Mouse (Mus musculus) heart, embryonic 13.5 days (tissue): ENCODE results near the gene Zfp719. TPM values are rescaled to one million over a fixed set of nuclear protein-coding genes. Genes with fewer than 3 reads are reported as not detected.

Source experiments
- polyA plus RNA-seq: library from polyadenylated mRNA; unstranded; fragments of >200 nt; fragmentation: Nextera tagmentation; extraction: Ambion mirVana; gene quantifications from 2 replicates; pipeline ENCODE4 v1.2.1, GENCODE M21; 2015

The Zfp719 gene
- polyA plus RNA-seq, 1 experiment from 2014 or later, result 7.0 TPM

Other genes with a start within 250 kb of the Zfp719 start
- gene Siglecf, start 228.3 kb upstream of the Zfp719 start, polyA plus RNA-seq, result 0.17 TPM in 1 of 2 replicates, not detected in the other
- 0.08 and 0.19 TPM in 2 replicates for gene Siglecg, start 171.4 kb upstream of the Zfp719 start, polyA plus RNA-seq
- gene Lim2, start 151.9 kb upstream of the Zfp719 start, polyA plus RNA-seq, result 0.34 TPM in 1 of 2 replicates, not detected in the other
- gene Nkg7, start 142.5 kb upstream of the Zfp719 start, polyA plus RNA-seq, result 0.85 and 1.4 TPM in 2 replicates
- gene Cldnd2, start 138.8 kb upstream of the Zfp719 start, polyA plus RNA-seq, result not detected in 2 replicates
- 513 and 605 TPM in 2 replicates for gene Etfb, start 135.5 kb upstream of the Zfp719 start, polyA plus RNA-seq
- gene Gm45233, start 135.5 kb upstream of the Zfp719 start, polyA plus RNA-seq, result 0.32 and 0.33 TPM in 2 replicates
- gene Vsig10l, start 116.5 kb upstream of the Zfp719 start, polyA plus RNA-seq, result 2.2 and 2.8 TPM in 2 replicates
- gene Iglon5, start 89.5 kb upstream of the Zfp719 start, polyA plus RNA-seq, result 0.09 and 0.12 TPM in 2 replicates
- gene 4931406B18Rik, start 73.7 kb upstream of the Zfp719 start, polyA plus RNA-seq, result not detected in 2 replicates
- 0.68 and 1.1 TPM in 2 replicates for gene Cd33, start 35.2 kb upstream of the Zfp719 start, polyA plus RNA-seq
- gene Zfp658, start 17.4 kb upstream of the Zfp719 start, polyA plus RNA-seq, result 1.2 and 1.3 TPM in 2 replicates
- not detected in 2 replicates for gene Zfp819, start 27.6 kb downstream of the Zfp719 start, polyA plus RNA-seq
- gene Ceacam18, start 55.1 kb downstream of the Zfp719 start, polyA plus RNA-seq, result not detected in 2 replicates
- 0.41 and 0.52 TPM in 2 replicates for gene Siglece, start 80.6 kb downstream of the Zfp719 start, polyA plus RNA-seq
- gene Ctu1, start 92.4 kb downstream of the Zfp719 start, polyA plus RNA-seq, result 6.3 and 6.8 TPM in 2 replicates
- not detected in 2 replicates for gene Klk14, start 110.8 kb downstream of the Zfp719 start, polyA plus RNA-seq
- 0.20 TPM in 1 of 2 replicates, not detected in the other for gene Klk13, start 133.0 kb downstream of the Zfp719 start, polyA plus RNA-seq
- gene Klk12, start 189.3 kb downstream of the Zfp719 start, polyA plus RNA-seq, result not detected in 2 replicates
- gene Klk11, start 195.0 kb downstream of the Zfp719 start, polyA plus RNA-seq, result not detected in 2 replicates
- gene Klk10, start 201.4 kb downstream of the Zfp719 start, polyA plus RNA-seq, result 0.10 and 0.11 TPM in 2 replicates
- 0.13 and 0.25 TPM in 2 replicates for gene Klk9, start 212.3 kb downstream of the Zfp719 start, polyA plus RNA-seq
- gene Klk8, start 218.0 kb downstream of the Zfp719 start, polyA plus RNA-seq, result 25.8 and 27.9 TPM in 2 replicates
- gene Klk7, start 231.7 kb downstream of the Zfp719 start, polyA plus RNA-seq, result 0.09 and 0.10 TPM in 2 replicates
- not detected in 2 replicates for gene Klk6, start 244.9 kb downstream of the Zfp719 start, polyA plus RNA-seq